Mouse (Mus musculus) gastrocnemius, postnatal 25 days (tissue): ENCODE measurements around the gene Olfr1419. TPM values are rescaled to one million over a fixed set of nuclear protein-coding genes. Genes with fewer than 3 reads are reported as not detected.

ENCODE experiments used
- microRNA-seq, 2 experiments: library from miRNA; unstranded; fragments of <30 nt; microRNA quantifications; one replicate each; pipeline ENCODE4 v1.2.0; 2021; ENCODE audit warnings: borderline replicate concordance in 2 of 2
- total RNA-seq, 2 experiments: library from RNA; stranded (reverse); gene quantifications; 1 replicate in 1 of 2; 2 replicates in 1 of 2; pipeline ENCODE4 v1.2.3; 2021

The Olfr1419 gene
- total RNA-seq, 2 experiments from 2014 or later, result not detected

Small RNA genes within 50 kb of the gene (microRNA-seq; reads per million reads assigned to microRNA genes)
- gene Mir6994, result 1.1 to 1.5 reads per million in 2 experiments

Other genes starting within 250 kb of the Olfr1419 start
- gene Ms4a3, start 234.3 kb downstream of the Olfr1419 start, total RNA-seq, result not detected
- not detected for gene Oosp2, start 214.5 kb downstream of the Olfr1419 start, total RNA-seq
- not detected for gene Oosp1, start 184.0 kb downstream of the Olfr1419 start, total RNA-seq
- gene Oosp3, start 178.1 kb downstream of the Olfr1419 start, total RNA-seq, result not detected
- not detected for gene Gif, start 127.6 kb downstream of the Olfr1419 start, total RNA-seq
- gene Mrpl16, start 104.7 kb downstream of the Olfr1419 start, total RNA-seq, result 10 to 100 TPM; 53.1 to 57.1 TPM
- gene Stx3, start 55.7 kb downstream of the Olfr1419 start, total RNA-seq, result 1 to 10 TPM; 1.0 to 1.6 TPM
- gene Olfr1417, start 35.9 kb downstream of the Olfr1419 start, total RNA-seq, result not detected
- gene Olfr1418, start 14.0 kb downstream of the Olfr1419 start, total RNA-seq, result not detected
- not detected for gene Olfr1420, start 11.5 kb upstream of the Olfr1419 start, total RNA-seq
- 10 to 100 TPM; 18.7 to 22.8 TPM for gene Patl1, start 37.3 kb upstream of the Olfr1419 start, total RNA-seq
- gene Osbp, start 90.8 kb upstream of the Olfr1419 start, total RNA-seq, result 10 to 100 TPM; 56.9 to 63.4 TPM
- not detected for gene Olfr1423, start 166.2 kb upstream of the Olfr1419 start, total RNA-seq
- not detected for gene Olfr1424, start 187.6 kb upstream of the Olfr1419 start, total RNA-seq
- not detected for gene Olfr1425, start 202.6 kb upstream of the Olfr1419 start, total RNA-seq
- gene Olfr1426, start 216.9 kb upstream of the Olfr1419 start, total RNA-seq, result not detected
- not detected for gene Olfr1427, start 228.2 kb upstream of the Olfr1419 start, total RNA-seq
- gene Olfr1428, start 240.8 kb upstream of the Olfr1419 start, total RNA-seq, result not detected
- gene Olfr76, start 248.1 kb upstream of the Olfr1419 start, total RNA-seq, result not detected